Mouse (Mus musculus) C2C12 (cell line): ENCODE measurements around the gene Tcte1. TPM values are rescaled to one million over a fixed set of nuclear protein-coding genes. Genes with fewer than 3 reads are reported as not detected.

Experiments used
- H3K27me3 ChIP-seq: one replicate; pipeline ENCODE4 v1.6.1; 2011; ENCODE audit not compliant: control insufficient read depth, insufficient read depth, insufficient read length
- H3K36me3 ChIP-seq: one replicate; pipeline ENCODE4 v1.6.1; 2011; ENCODE audit not compliant: control insufficient read depth, insufficient read depth
- H3K4me3 ChIP-seq: one replicate; pipeline ENCODE4 v1.5.1; 2011; ENCODE audit warnings: mild to moderate bottlenecking, control low read depth; ENCODE audit not compliant: poor library complexity, insufficient read depth, severe bottlenecking
- H3K79me2 ChIP-seq: one replicate; pipeline ENCODE4 v1.6.1; 2011; ENCODE audit not compliant: control insufficient read depth, insufficient read depth
- H3K79me3 ChIP-seq: one replicate; pipeline ENCODE4 v1.6.1; 2011; ENCODE audit warnings: low read depth, control low read depth
- H3ac ChIP-seq: one replicate; pipeline ENCODE3; 2011; ENCODE audit warnings: low read depth; ENCODE audit not compliant: control insufficient read depth, insufficient read length
- CEBPB ChIP-seq: IDR thresholded peaks from one replicate; pipeline ENCODE4 v1.6.1; 2011; ENCODE audit warnings: low read depth, mild to moderate bottlenecking, control low read depth, moderate library complexity
- CTCF ChIP-seq: IDR thresholded peaks from one replicate; pipeline ENCODE4 v1.5.1; 2011; ENCODE audit not compliant: control insufficient read depth, insufficient read depth, insufficient read length
- FOSL1 ChIP-seq: IDR thresholded peaks from one replicate; pipeline ENCODE4 v1.8.0; 2011; ENCODE audit warnings: mild to moderate bottlenecking, low read length; ENCODE audit not compliant: poor library complexity, insufficient read depth, severe bottlenecking
- MAX ChIP-seq: IDR thresholded peaks from one replicate; pipeline ENCODE4 v1.6.1; 2011; ENCODE audit warnings: mild to moderate bottlenecking, control low read depth
- MYOD1 ChIP-seq: IDR thresholded peaks from one replicate; pipeline ENCODE4 v1.6.1; 2011; ENCODE audit warnings: low read depth; ENCODE audit not compliant: control insufficient read depth, insufficient read length
- MYOG ChIP-seq: IDR thresholded peaks from one replicate; pipeline ENCODE4 v1.6.1; 2011; ENCODE audit not compliant: control insufficient read depth, insufficient read length; ENCODE audit errors: extremely low read depth
- USF1 ChIP-seq: IDR thresholded peaks from one replicate; pipeline ENCODE4 v1.6.1; 2011; ENCODE audit warnings: low read depth, mild to moderate bottlenecking, control low read depth, moderate library complexity
- polyA plus RNA-seq: library from polyadenylated mRNA; unstranded; fragments of >200 nt; fragmentation: generic; extraction: Trizol; gene quantifications from one replicate; pipeline ENCODE4 v1.2.1, GENCODE M21; 2012; ENCODE audit warnings: missing spikeins

Gene Tcte1
- polyA plus RNA-seq, 1 experiment = not detected

- H3K79me3 ChIP-seq = no peaks in the 10 kb centered on the region
- H3K27me3 ChIP-seq = peaks cover 17% of the 10 kb centered on the region
- H3ac ChIP-seq = no peak overlapping the region
- TF ChIP-seq MYOD1 (no peak), CEBPB (no peak), FOSL1 (no peak), MYOG (no peak), CTCF (no peak), USF1 (no peak), MAX (no peak)
- no peak overlapping the region for H3K4me3 ChIP-seq
- no peaks in the 10 kb centered on the region for H3K36me3 ChIP-seq
- H3K79me2 ChIP-seq = no peaks in the 10 kb centered on the region
Observed at GRCm38 (mm10) chr17:45495398-45495797, 27.8 kb upstream of the Tcte1 start.

- no peaks in the 10 kb centered on the region for H3K36me3 ChIP-seq
- H3ac ChIP-seq = no peak overlapping the region
- no peaks in the 10 kb centered on the region for H3K79me3 ChIP-seq
- peaks cover 10% of the 10 kb centered on the region for H3K27me3 ChIP-seq
- H3K4me3 ChIP-seq = no peak overlapping the region
- TF ChIP-seq CEBPB (no peak), MYOG (no peak), USF1 (no peak), FOSL1 (no peak), MAX (no peak), CTCF (no peak), MYOD1 (no peak)
- no peaks in the 10 kb centered on the region for H3K79me2 ChIP-seq
Observed at GRCm38 (mm10) chr17:45498397-45498796, 24.8 kb upstream of the Tcte1 start.

DNA sequence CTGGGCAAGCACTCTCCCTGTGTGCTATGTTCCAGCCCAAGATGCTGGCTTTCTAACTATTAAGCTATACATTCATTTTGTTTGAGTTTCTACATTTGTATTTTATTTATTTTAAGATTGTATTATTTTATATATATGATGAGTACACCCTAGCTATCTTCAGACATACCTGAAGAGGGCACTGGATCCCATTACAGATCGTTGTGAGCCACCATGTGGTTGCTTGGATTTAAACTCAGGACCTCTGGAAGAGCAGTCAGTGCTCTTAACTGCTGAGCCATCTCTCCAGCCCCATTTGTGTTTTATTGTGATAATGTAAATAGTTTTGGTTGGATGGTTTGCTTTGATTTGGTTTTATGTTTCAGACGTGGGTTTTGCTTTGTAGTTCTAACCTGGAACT lies 23.7 kb upstream of the Tcte1 start:
- no peak overlapping the region for H3K4me3 ChIP-seq
- no peak for TF ChIP-seq FOSL1
- TF ChIP-seq CTCF = no peak
- no peak for TF ChIP-seq CEBPB
- TF ChIP-seq MYOD1 = no peak
- TF ChIP-seq USF1 = no peak
- no peak for TF ChIP-seq MYOG
- no peak for TF ChIP-seq MAX
- H3K27me3 ChIP-seq = peaks cover 5% of the 10 kb centered on the region
- no peak overlapping the region for H3ac ChIP-seq
- H3K79me3 ChIP-seq = no peaks in the 10 kb centered on the region
- no peaks in the 10 kb centered on the region for H3K36me3 ChIP-seq
- no peaks in the 10 kb centered on the region for H3K79me2 ChIP-seq

GRCm38 (mm10) chr17:45500981-45501380 lies 22.3 kb upstream of the Tcte1 start:
- Histone ChIP-seq H3K4me3 (no peak overlapping the region), H3K27me3 (peaks cover under 1% of the 10 kb centered on the region), H3K36me3 (no peaks in the 10 kb centered on the region), H3ac (no peak overlapping the region), H3K79me2 (no peaks in the 10 kb centered on the region), H3K79me3 (no peaks in the 10 kb centered on the region)
- TF ChIP-seq FOSL1 (no peak), CTCF (no peak), MYOD1 (no peak), USF1 (no peak), CEBPB (no peak)

DNA sequence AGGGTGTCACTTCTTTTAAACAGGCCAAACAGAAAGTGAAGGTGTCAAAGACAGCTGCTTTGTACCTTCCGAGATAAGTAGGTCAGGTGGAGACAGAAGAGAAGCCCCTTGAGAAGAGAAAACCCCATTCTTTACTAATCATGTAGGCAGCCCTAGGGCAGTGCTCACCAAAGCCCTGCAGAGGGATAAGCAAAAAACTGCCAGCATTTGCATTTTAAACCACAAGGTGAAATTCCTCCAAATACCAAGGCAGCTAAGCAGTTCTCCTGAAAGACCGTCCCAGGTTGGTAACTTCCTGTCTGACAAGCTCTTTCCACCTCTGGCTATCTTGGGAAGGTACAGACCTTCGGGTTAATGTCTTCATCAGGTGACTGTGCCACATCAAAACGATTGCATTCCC lies 20.9 kb upstream of the Tcte1 start:
- TF ChIP-seq CTCF (no peak), CEBPB (no peak), USF1 (no peak)
- Histone ChIP-seq H3K27me3 (no peaks in the 10 kb centered on the region), H3K79me3 (no peaks in the 10 kb centered on the region), H3ac (no peak overlapping the region), H3K79me2 (no peaks in the 10 kb centered on the region), H3K36me3 (no peaks in the 10 kb centered on the region), H3K4me3 (no peak overlapping the region)

GRCm38 (mm10) chr17:45503301-45503973 lies 19.8 kb upstream of the Tcte1 start:
- H3K4me3 ChIP-seq = no peak overlapping the region
- H3ac ChIP-seq = no peak overlapping the region
- no peaks in the 10 kb centered on the region for H3K79me2 ChIP-seq
- H3K79me3 ChIP-seq = no peaks in the 10 kb centered on the region
- H3K27me3 ChIP-seq = no peaks in the 10 kb centered on the region
- TF ChIP-seq FOSL1 (no peak), MYOD1 (no peak), CEBPB (no peak), USF1 (no peak), MYOG (no peak), CTCF (no peak), MAX (no peak)
- H3K36me3 ChIP-seq = no peaks in the 10 kb centered on the region
